Mouse (Mus musculus) thymus, postnatal 10 days (tissue): ENCODE measurements around the gene Ak8.
A peak's percentile ranks its signal among the peaks of the same experiment; 100 is the strongest.

Experiments
- DNase-seq, 2 experiments: peaks; one replicate each; pipeline ENCODE4 v3.0.0; 2021; ENCODE audit warnings: low spot score in 2 of 2

The Ak8 gene

DNA sequence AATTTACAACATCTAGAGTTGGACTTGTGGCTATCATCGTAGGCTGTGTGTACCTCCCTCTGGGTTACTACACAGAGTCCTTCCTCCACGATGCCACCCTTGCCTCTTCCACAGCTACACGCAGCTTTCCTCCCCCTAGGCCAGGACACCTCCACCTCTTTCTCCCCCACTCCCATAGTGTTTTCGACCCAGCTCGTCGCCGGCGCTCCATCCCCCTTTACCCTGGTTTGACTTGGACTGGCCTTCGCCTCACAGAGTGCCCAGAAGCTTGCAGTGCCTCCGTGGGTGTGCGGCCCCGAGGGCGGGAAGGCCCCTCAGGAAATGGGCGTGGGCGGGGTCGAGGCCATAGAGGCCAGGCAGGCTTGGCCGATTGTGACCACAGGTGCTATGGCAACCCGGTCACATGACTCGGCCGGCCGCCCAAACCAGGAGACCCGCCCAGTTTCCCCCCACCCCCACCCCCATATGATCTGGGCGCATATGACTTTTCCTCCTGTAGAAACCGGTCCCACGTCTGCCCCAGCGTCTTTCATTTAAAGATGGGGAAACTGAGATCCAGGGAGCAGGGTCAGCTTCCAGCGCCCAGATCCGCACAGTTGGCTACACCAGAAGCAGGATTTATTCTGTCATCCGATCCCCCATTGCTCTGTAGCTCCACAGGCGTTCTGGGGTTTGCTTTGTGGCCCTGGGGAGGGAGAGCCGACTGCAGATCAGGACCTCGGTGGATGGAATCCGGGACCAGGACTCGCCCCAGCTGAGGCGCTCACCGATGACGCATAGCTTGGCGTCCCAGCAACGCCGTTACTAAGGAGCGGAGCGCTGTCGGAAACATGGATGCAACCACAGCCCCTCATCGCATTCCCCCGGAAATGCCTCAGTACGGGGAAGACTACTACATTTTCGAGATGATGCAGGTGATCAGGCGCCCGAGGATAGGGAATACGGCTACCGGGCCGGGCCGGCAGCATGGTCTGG lies at the start of gene Ak8, which contains the start of gene Spaca9:
Gene Ak8 (plus strand): TSS at position 804 of the 975 bp plus-strand sequence.
Gene Spaca9 (minus strand): TSS at position 367 of the 975 bp plus-strand sequence.
- no peak for DNase-seq

GRCm38 (mm10) chr2:28650526-28650925 lies 49.4 kb upstream of the Ak8 start:
- no peak for DNase-seq

- no peak for DNase-seq
Measured at GRCm38 (mm10) chr2:28653351-28653750, 46.6 kb upstream of the Ak8 start.

- DNase-seq = peak in 1 of 2 experiments; percentile 32
Measured at GRCm38 (mm10) chr2:28654295-28654694, 45.7 kb upstream of the Ak8 start.

- no peak for DNase-seq
Measured at GRCm38 (mm10) chr2:28656216-28656615, 43.7 kb upstream of the Ak8 start.

GRCm38 (mm10) chr2:28662891-28663290 lies 37.1 kb upstream of the Ak8 start:
- DNase-seq = no peak

GRCm38 (mm10) chr2:28665818-28666217 lies 34.1 kb upstream of the Ak8 start:
- DNase-seq = no peak

- DNase-seq = no peak
Measured at GRCm38 (mm10) chr2:28671438-28671837, 28.5 kb upstream of the Ak8 start.

GRCm38 (mm10) chr2:28676005-28676404 lies 24.0 kb upstream of the Ak8 start:
- no peak for DNase-seq

DNA sequence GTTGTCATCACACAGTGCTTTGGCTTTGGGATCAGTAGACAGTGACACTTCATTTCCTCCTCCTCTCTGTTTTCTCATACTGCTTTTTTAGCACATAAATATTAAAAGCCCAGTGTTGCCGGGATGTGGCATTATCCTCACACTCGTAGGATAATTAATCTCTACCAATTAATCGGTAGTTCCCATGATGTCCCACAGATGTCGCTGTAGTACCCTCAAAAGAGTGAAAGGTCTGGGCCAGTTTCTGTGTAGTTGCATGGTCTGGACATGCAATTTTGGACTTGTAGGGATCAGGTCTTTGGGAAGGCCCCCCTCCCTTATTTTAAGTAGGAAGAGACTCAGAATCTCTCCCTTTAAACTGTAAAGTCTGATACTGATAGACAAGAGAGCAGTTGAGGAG lies 19.3 kb upstream of the Ak8 start:
- no peak for DNase-seq

- no peak for DNase-seq
Measured at GRCm38 (mm10) chr2:28681718-28682117, 18.2 kb upstream of the Ak8 start.

DNA sequence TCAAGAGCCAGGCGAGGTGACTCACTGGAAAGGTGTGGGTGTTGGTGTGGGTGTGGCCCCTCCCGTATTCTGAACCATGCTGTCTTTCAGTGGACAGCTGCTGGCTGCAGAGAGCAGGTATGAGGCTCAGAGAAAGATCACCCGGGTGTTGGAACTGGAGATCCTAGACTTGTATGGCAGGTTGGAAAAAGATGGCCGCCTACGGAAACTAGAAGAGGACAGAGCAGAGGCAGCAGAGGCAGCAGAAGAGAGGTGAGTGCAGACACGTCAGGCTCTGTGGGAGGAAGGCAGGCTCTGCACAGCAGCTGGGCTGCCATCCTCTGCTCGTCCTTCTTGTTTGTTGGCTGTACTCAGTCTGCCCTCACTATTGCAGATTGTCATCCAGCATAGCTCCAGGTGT lies 14.1 kb upstream of the Ak8 start:
- no peak for DNase-seq

DNA sequence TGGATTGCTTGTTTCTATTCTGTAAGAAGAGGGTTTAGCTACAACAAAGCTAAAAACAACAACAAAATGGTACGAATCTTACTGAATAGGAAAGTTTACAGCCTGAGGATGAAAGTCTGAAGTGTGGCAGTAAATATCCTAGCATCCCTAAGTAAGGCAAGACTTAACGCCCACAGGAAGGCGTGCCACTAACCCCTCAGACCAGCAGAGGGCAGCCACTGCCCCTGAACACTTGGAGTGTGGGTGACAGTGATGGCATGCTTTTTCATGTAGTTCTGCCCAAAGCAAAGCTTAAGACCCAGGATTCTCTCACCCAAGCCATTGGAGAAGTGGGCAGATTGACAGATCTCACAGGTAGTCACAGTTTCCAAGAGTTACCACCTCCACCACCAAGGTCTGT lies 11.5 kb upstream of the Ak8 start:
- DNase-seq = peak in 1 of 2 experiments; percentile 24

- DNase-seq = no peak
Measured at GRCm38 (mm10) chr2:28692692-28693091, 7.3 kb upstream of the Ak8 start.

DNA sequence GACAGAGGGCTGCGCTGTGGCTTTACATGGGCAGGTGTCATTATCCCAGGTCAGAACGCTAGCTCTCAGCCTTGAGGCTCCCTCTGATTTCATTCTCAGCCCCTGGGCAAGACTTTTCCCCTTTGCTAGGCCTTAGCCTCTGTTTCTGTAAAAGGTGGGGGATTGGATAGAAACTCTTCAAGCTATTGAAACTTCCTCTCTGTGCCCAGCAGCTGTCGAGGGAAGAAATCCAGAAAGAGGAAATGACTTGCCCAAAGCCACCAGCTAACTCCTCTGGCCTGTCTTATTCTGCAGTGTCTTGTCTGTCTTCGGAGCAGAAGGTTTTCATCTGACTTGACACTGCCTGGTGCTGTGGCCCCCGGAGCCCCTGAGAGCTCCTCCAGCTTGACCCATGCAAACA lies 1.4 kb upstream of the Ak8 start:
- no peak for DNase-seq

DNA sequence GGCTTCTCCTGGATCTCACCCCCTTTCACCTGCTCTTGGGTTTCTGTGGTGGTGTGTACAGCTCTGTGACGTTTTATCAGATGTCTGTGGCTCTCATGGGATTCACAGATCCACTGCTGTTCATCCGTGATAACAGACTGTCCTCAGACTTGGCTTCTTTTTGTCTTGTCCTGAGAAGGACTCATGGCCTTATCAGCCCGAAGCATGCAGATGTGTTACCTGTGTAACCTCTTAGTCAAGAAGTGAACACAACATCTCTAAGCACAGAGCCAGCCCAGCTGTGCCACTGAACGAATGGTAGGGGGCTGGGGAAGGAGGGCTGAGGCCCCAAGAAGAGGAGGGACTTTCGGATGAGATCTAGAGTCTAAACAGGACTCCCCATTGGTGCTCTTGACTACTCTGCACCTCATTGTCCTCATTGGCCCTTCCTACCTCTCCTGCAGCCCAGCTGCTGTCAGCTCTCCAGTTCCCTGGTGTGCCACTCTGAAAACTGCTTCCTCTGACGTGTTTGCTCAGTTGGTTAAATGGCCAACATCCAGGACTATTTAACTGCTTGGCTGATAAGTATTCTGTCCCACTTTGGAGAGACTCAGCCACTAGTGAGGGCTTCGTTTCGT lies 1.8 kb downstream of the Ak8 start:
- DNase-seq = no peak

DNA sequence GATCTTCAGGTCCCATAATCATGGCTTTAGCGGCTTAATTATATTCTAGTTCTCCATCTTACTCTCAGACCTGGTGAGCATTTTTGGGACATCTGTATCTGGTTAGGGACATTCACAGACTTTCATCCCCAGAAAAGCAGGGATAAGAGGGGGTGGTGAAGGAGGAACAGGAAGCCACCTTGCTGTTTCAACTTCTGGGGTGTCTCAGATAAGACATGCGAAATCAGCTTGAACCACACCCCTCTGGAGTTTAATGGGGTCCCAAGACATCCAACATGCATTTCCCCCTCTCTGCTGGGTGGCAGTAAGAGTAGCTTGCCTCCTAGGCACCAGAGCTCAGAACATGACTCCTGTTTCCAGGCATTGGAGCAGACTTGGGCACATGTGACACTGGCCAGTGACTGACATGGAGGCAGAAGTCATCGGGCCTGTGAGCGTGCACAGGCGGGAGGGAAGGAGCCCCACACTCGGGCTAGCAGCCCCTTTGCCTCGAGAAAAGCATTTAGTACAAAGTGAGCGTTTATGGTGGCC lies 6.2 kb downstream of the Ak8 start:
- DNase-seq = no peak

DNA sequence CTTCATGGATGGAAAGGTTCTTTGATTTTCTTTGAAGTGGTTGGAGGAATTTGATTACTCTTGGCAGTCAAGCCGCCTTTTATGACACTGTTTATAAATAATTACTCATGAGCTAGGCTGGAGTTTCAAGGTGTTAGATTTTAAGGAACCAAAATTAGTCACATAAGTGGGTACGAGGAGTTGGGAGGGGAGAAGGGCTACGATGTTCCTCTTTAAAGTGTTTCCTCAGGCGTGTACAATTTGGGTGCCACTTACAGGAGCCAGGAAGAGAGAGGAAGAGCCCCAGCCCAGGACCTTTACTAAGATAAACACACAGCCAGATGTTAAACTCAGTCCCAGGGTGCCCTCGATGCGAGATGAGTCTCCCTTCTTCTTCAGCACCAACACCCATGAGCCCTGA lies 6.8 kb downstream of the Ak8 start:
- no peak for DNase-seq

- DNase-seq = no peak
Measured at GRCm38 (mm10) chr2:28713036-28713435, 13.1 kb downstream of the Ak8 start.

GRCm38 (mm10) chr2:28722419-28722818 lies 22.5 kb downstream of the Ak8 start:
- DNase-seq = no peak

DNA sequence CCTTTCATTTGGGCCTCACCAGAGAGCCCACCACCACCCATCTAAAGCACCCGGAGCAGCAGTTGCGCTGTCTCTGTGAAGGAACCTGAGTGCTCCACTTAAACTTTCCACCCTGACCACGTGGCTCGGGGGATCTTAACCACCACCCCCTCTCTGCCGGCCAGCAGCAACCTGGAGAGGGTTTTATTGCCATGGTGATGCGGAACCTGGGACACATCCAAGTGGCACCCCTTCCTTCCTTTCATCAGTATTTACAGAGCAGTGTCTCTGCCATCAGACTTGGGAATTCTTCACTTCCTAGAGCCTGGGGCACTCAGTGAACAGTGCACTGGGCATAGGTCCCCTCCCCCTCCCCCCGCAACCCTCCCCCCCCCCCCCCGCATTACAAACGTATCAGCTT lies 23.9 kb downstream of the Ak8 start:
- no peak for DNase-seq

GRCm38 (mm10) chr2:28727786-28728404 lies 27.9 kb downstream of the Ak8 start:
- peak; percentile 38 to 40 for DNase-seq
